Mouse (Mus musculus): ENCODE data around the gene Scn1b.

DNA sequence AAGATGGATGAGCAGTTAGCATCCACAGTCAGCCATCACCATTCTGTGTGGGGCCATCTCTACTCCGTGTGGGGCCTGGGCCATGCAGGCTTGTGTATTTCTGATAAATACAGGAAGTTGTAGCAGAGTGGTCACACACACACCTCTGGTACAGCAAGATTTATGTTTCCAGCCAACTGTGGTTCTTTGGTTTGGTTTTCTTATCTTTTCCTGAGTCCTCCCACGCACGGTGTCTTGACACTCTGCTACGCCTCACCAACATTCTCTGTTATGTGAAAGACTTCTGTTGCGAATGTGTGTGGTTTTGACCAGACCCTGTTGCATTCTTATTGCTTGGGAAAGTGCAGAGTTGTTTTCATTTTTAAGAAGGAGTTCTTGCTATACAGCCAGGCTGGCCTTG lies 34.0 kb upstream of the Scn1b start:
- TF ChIP-seq POLR2A (IDR thresholded peaks at IDR 0.05; ENCODE audit: borderline replicate concordance, low read depth, low read length) (no peak), CTCF (IDR thresholded peaks at IDR 0.05; ENCODE audit: low read depth, low read length) (no peak)
